ENCODE assay signal across 8 mouse cellular contexts in genomic region chr15:79435191-79435671, GRCm38 (mm10). TPM values are rescaled to one million over a fixed set of nuclear protein-coding genes. Genes with fewer than 3 reads are reported as not detected.
DNase-seq lines count a peak whose midpoint lies in the region; ATAC-seq and TF ChIP-seq lines count a peak whose summit lies in the region.

No protein-coding gene starts in this region.

- peaks cover 4% of the 10 kb centered on the region; the same call in 1 of the 2 replicates for H3K9me3 ChIP-seq in heart, embryonic 14.5 days (ENCODE audit: control insufficient read depth, low read length)
- no peaks in the 10 kb centered on the region for H3K9me3 ChIP-seq in stomach, embryonic 16.5 days (replicated peaks; ENCODE audit: control insufficient read depth, low read length)

- H3K27ac ChIP-seq in left cerebral cortex, adult 2 months: peak overlapping the region; percentile 25; the same call in 1 of the 2 replicates
- peak overlapping the region; percentile 62 to 68 for H3K27ac ChIP-seq in heart, embryonic 14.5 days (replicated peaks in 1 of 2; ENCODE audit: control insufficient read depth in 1 of 2, insufficient read depth in 1 of 2, low read depth in 2 of 2, low read length in 2 of 2)
- H3K27ac ChIP-seq in stomach, embryonic 16.5 days (ENCODE audit: low read length): peak overlapping the region; percentile 15; the same call in 1 of the 2 replicates

- TF ChIP-seq CTCF in left cerebral cortex, adult 2 months (IDR thresholded peaks at IDR 0.05): no peak

- peak overlapping the region; percentile 32 for H3K4me2 ChIP-seq in heart, embryonic 14.5 days (ENCODE audit: low read length)
- H3K4me2 ChIP-seq in stomach, embryonic 16.5 days (ENCODE audit: low read depth, low read length): no peak overlapping the region

- no peaks in the 10 kb centered on the region for H3K27me3 ChIP-seq in heart, embryonic 14.5 days (ENCODE audit: control insufficient read depth, insufficient read depth, low read length)
- no peaks in the 10 kb centered on the region for H3K27me3 ChIP-seq in stomach, embryonic 16.5 days (ENCODE audit: control insufficient read depth, insufficient read depth, low read length)

- no peak overlapping the region for H3K4me3 ChIP-seq in left cerebral cortex, adult 2 months
- no peak overlapping the region for H3K4me3 ChIP-seq in heart, embryonic 14.5 days (ENCODE audit: control insufficient read depth in 1 of 2, insufficient read depth in 1 of 2, low read depth in 1 of 2, low read length in 2 of 2)
- H3K4me3 ChIP-seq in stomach, embryonic 16.5 days (replicated peaks; ENCODE audit: low read length): no peak overlapping the region

- WGBS in heart, embryonic 14.5 days: 28% methylated on average over 7 of the region's 7 CpGs
- 45% methylated on average over 7 of the region's 7 CpGs for WGBS in stomach, embryonic 16.5 days

- H3K36me3 ChIP-seq in heart, embryonic 14.5 days (ENCODE audit: control insufficient read depth, insufficient read depth, low read length): peaks cover 70% of the 10 kb centered on the region
- H3K36me3 ChIP-seq in stomach, embryonic 16.5 days (ENCODE audit: control insufficient read depth, insufficient read depth, low read length): peaks cover 10% of the 10 kb centered on the region; the same call in 1 of the 2 replicates

- H3K9ac ChIP-seq in heart, embryonic 14.5 days (ENCODE audit: low read length): peak overlapping the region; percentile 57
- H3K9ac ChIP-seq in stomach, embryonic 16.5 days (ENCODE audit: low read length): no peak overlapping the region

- intact Hi-C loops in left cerebral cortex, adult 2 months (cut with DNase I): no loop called here

- H3K4me1 ChIP-seq in heart, embryonic 14.5 days (ENCODE audit: control insufficient read depth in 2 of 2, insufficient read depth in 2 of 2, low read length in 2 of 2): peaks cover 68 to 92% of the 10 kb centered on the region in 2 experiments
- H3K4me1 ChIP-seq in stomach, embryonic 16.5 days (ENCODE audit: control insufficient read depth, insufficient read depth, low read length): peaks cover 53% of the 10 kb centered on the region

- no peak for DNase-seq in left cerebral cortex, adult 2 months (ENCODE audit: extremely low spot score in 1 of 2, low spot score in 2 of 2)
- no peak for DNase-seq in left cerebral cortex, adult 8-10 months (ENCODE audit: low spot score in 2 of 2)
- peak; percentile 58 to 64 for DNase-seq in adrenal gland, adult 18-20 months (ENCODE audit: low spot score in 2 of 2)
- peak; percentile 58 to 71 for DNase-seq in kidney, postnatal 4 days
- no peak for DNase-seq in left cerebral cortex, adult 9 months (ENCODE audit: low spot score in 2 of 2)
- no peak for DNase-seq in urinary bladder, postnatal 10 days (ENCODE audit: low spot score)

- ATAC-seq in heart, embryonic 14.5 days (ENCODE audit: insufficient number of reproducible peaks, insufficient read depth, low FRiP score, low read depth): no peak
- ATAC-seq in stomach, embryonic 16.5 days (ENCODE audit: insufficient read depth, low FRiP score): no peak

RNA-seq across cellular contexts. Expression of gene Csnk1e, which starts 20.1 kb away (rescaled TPM):
- total RNA-seq in left cerebral cortex, adult 2 months (2021): 100 to 1,000 TPM; 153 to 159 TPM
- 100 to 1,000 TPM; 146 to 162 (median 152) TPM for total RNA-seq in left cerebral cortex, adult 8-10 months (2022)
- 10 to 100 TPM; 69.2 to 80.6 TPM for total RNA-seq in adrenal gland, adult 18-20 months (2021)
- 83.0 and 95.1 TPM in 2 replicates for polyA plus RNA-seq in heart, embryonic 14.5 days (2014; fragmentation: Nextera tagmentation; extraction: Ambion mirVana)
- polyA plus RNA-seq in stomach, embryonic 16.5 days (2015; fragmentation: Nextera tagmentation; extraction: Ambion mirVana): 34.5 and 35.0 TPM in 2 replicates

RNA-seq across cellular contexts. Expression of gene Tmem184b, which starts 31.9 kb away (rescaled TPM):
- total RNA-seq in left cerebral cortex, adult 2 months (2021): 10 to 100 TPM; 73.7 to 82.2 TPM
- 10 to 100 TPM; 69.7 to 89.8 (median 75.6) TPM for total RNA-seq in left cerebral cortex, adult 8-10 months (2022)
- total RNA-seq in adrenal gland, adult 18-20 months (2021): 10 to 100 TPM; 48.2 to 83.4 TPM
- polyA plus RNA-seq in heart, embryonic 14.5 days (2014; fragmentation: Nextera tagmentation; extraction: Ambion mirVana): 56.1 and 60.6 TPM in 2 replicates
- 52.7 and 59.6 TPM in 2 replicates for polyA plus RNA-seq in stomach, embryonic 16.5 days (2015; fragmentation: Nextera tagmentation; extraction: Ambion mirVana)

Comparison
In these comparisons a context has a peak if more than half of its experiments do, and no peak if none do; other contexts are left out.
1. DNase-seq: peak in adrenal gland, adult 18-20 months (2 of 2) and kidney, postnatal 4 days (2 of 2); none in left cerebral cortex, adult 2 months (0 of 2), left cerebral cortex, adult 8-10 months (0 of 2), left cerebral cortex, adult 9 months (0 of 2) and urinary bladder, postnatal 10 days (single experiment).
2. H3K27ac ChIP-seq: peak in every context shown above with its lines; median percentile 65 in heart, embryonic 14.5 days; 25 in left cerebral cortex, adult 2 months; 15 in stomach, embryonic 16.5 days.